ENCODE assay signal across 26 mouse cellular contexts in the genomic region with DNA sequence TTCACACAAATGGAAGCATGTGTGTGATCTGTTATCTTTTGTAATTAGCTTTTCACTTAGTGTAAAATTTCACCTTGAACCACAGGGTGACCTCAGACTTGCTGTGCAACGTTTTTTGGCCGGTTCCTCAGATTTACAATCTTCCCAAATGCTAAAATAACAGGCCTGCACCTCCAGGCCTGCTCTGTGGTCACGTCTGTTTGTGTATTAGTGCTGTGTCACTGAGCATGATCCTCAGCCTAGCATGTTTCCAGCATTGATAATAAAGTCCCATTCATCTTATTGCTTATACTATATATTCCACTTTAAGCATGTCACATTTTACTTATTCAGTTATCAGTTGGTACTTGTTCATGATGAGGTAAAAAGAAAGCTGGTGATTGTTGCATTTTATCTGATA.
"Had no signal": no experiment of that assay in that cellular context is flagged by ENCODE, and none has a peak within 500 bp of the region (broad histone marks: within the 10 kb centered on the region; RNA-seq: fewer than 3 reads in every experiment).

No protein-coding gene starts in this region.

- H3K9me3 ChIP-seq: heart, embryonic 10.5 days; heart, embryonic 12.5 days; hindbrain, embryonic 10.5 days; hindbrain, embryonic 12.5 days; intestine, embryonic 15.5 days; kidney, embryonic 15.5 days; limb, embryonic 13.5 days; limb, embryonic 15.5 days had no signal

- H3K27me3 ChIP-seq: heart, embryonic 12.5 days; hindbrain, embryonic 12.5 days; intestine, embryonic 15.5 days; kidney, embryonic 15.5 days; limb, embryonic 13.5 days; limb, embryonic 15.5 days had no signal

- H3K4me2 ChIP-seq: heart, embryonic 12.5 days; hindbrain, embryonic 12.5 days; hindbrain, embryonic 14.5 days; intestine, embryonic 15.5 days; kidney, embryonic 15.5 days; limb, embryonic 13.5 days; limb, embryonic 15.5 days had no signal

- H3K27ac ChIP-seq: gastrocnemius, adult 2 months; heart, embryonic 10.5 days; hindbrain, embryonic 10.5 days; hindbrain, embryonic 12.5 days; hindbrain, embryonic 14.5 days; intestine, embryonic 15.5 days; kidney, embryonic 15.5 days; kidney, postnatal 0 days; limb, embryonic 13.5 days; limb, embryonic 15.5 days had no signal

- DNase-seq: gastrocnemius, adult 2 months; gastrocnemius, postnatal 10 days; gastrocnemius, postnatal 25 days; heart, adult 18-20 months; heart, postnatal 10 days; heart, postnatal 4 days; kidney, adult 18-20 months; kidney, adult 8-10 months; kidney, postnatal 14 days; kidney, postnatal 36 days; layer of hippocampus, adult 9-11 months; layer of hippocampus, postnatal 36 days; left cerebral cortex, postnatal 4 days had no signal

- H3K4me3 ChIP-seq: gastrocnemius, adult 2 months; heart, embryonic 10.5 days; heart, embryonic 12.5 days; hindbrain, embryonic 10.5 days; hindbrain, embryonic 12.5 days; intestine, embryonic 15.5 days; kidney, embryonic 15.5 days; limb, embryonic 13.5 days; limb, embryonic 15.5 days had no signal

- ATAC-seq: hindbrain, embryonic 16.5 days; inflammation-experienced regulatory T-cells, adult 6 months; intestine, embryonic 15.5 days; intestine, postnatal 0 days had no signal

- H3K4me1 ChIP-seq: heart, embryonic 10.5 days; heart, embryonic 12.5 days; hindbrain, embryonic 10.5 days; intestine, embryonic 15.5 days; limb, embryonic 15.5 days had no signal

- H3K9ac ChIP-seq: heart, embryonic 12.5 days; hindbrain, embryonic 12.5 days; hindbrain, embryonic 14.5 days; intestine, embryonic 15.5 days; kidney, embryonic 15.5 days; limb, embryonic 13.5 days; limb, embryonic 15.5 days had no signal
